Mouse (Mus musculus): ENCODE results near the gene Fezf1. TPM values are rescaled to one million over a fixed set of nuclear protein-coding genes. Genes with fewer than 3 reads are reported as not detected.

The Fezf1 gene
- total RNA-seq, 1 experiment, result not detected

- TF ChIP-seq MAFK (IDR thresholded peaks at IDR 0.05; ENCODE audit: insufficient read depth, low read depth, low read length) (no peak), HCFC1 (IDR thresholded peaks at IDR 0.05; ENCODE audit: borderline replicate concordance, insufficient read depth, low read length) (no peak), CHD2 (IDR thresholded peaks at IDR 0.05; ENCODE audit: low read depth, low read length) (no peak), ZNF384 (IDR thresholded peaks at IDR 0.05; ENCODE audit: low read depth, low read length) (no peak), ZC3H11A (IDR thresholded peaks at IDR 0.05; ENCODE audit: borderline replicate concordance, low read depth, low read length) (no peak)
- Histone ChIP-seq H3K9ac (ENCODE audit: insufficient read depth, low read depth, low read length, poor library complexity, severe bottlenecking) (no peak overlapping the region), H3K4me1 (ENCODE audit: control insufficient read depth in 2 of 2, insufficient read depth in 2 of 2, low read length in 2 of 2, poor library complexity in 1 of 2) (no peaks in the 10 kb centered on the region; a peak in 1 of 4 replicates), H3K27ac (ENCODE audit: insufficient read depth, low read depth, low read length, poor library complexity, severe bottlenecking) (no peak overlapping the region), H3K36me3 (ENCODE audit: control insufficient read depth, insufficient read depth, low read length, poor library complexity, severe bottlenecking) (no peaks in the 10 kb centered on the region), H3K4me3 (ENCODE audit: insufficient read depth in 1 of 2, low read depth in 1 of 2, low read length in 2 of 2, poor library complexity in 1 of 2, severe bottlenecking in 1 of 2) (no peak overlapping the region), H3K9me3 (ENCODE audit: control insufficient read depth, insufficient read depth, low read depth, low read length) (no peaks in the 10 kb centered on the region)
- in situ Hi-C loops (cut with MboI; ENCODE audit: low sequenced_read_pairs in 2 of 2, unreplicated experiment in 2 of 2), result no loop called here
- DNase-seq (ENCODE audit: low read depth, low spot score), result no peak
Measured at GRCm38 (mm10) chr6:23243821-23244760, 4.1 kb downstream of the Fezf1 start.

DNA sequence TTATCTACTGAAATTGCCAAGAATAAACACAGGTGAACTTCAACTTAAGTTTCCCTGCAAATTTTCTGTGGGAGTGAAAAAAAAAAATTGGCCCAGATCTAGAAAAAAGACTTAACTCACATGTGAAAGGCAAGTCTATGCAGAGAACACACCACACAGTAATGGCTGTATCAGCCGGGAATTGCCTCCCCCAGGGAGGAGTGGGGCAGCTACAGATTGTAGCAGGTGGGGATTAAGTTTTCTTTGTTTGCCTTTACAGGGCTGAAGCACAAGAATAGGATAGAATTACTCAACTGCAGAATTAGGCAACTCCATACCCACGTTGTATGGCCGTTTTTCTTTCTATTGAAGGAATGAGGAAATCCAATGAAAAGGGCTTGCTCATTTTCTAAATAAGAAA lies 36.7 kb downstream of the Fezf1 start:
- H3K27ac ChIP-seq (ENCODE audit: insufficient read depth, low read depth, low read length, poor library complexity, severe bottlenecking), result no peak overlapping the region
- no peaks in the 10 kb centered on the region for H3K36me3 ChIP-seq (ENCODE audit: control insufficient read depth, insufficient read depth, low read length, poor library complexity, severe bottlenecking)
- H3K4me3 ChIP-seq (ENCODE audit: insufficient read depth in 1 of 2, low read depth in 1 of 2, low read length in 2 of 2, poor library complexity in 1 of 2, severe bottlenecking in 1 of 2), result no peak overlapping the region
- TF ChIP-seq CHD2 (IDR thresholded peaks at IDR 0.05; ENCODE audit: low read depth, low read length), result no peak
- no peak for TF ChIP-seq MAFK (IDR thresholded peaks at IDR 0.05; ENCODE audit: insufficient read depth, low read depth, low read length)
- no peak for TF ChIP-seq ZNF384 (IDR thresholded peaks at IDR 0.05; ENCODE audit: low read depth, low read length)
- TF ChIP-seq HCFC1 (IDR thresholded peaks at IDR 0.05; ENCODE audit: borderline replicate concordance, insufficient read depth, low read length), result no peak
- TF ChIP-seq ZC3H11A (IDR thresholded peaks at IDR 0.05; ENCODE audit: borderline replicate concordance, low read depth, low read length), result no peak
- no peak for DNase-seq (ENCODE audit: low read depth, low spot score)
- in situ Hi-C loops (cut with MboI; ENCODE audit: low sequenced_read_pairs in 2 of 2, unreplicated experiment in 2 of 2), result no loop called here
- H3K9me3 ChIP-seq (ENCODE audit: control insufficient read depth, insufficient read depth, low read depth, low read length), result no peaks in the 10 kb centered on the region
- no peak overlapping the region for H3K9ac ChIP-seq (ENCODE audit: insufficient read depth, low read depth, low read length, poor library complexity, severe bottlenecking)
- H3K4me1 ChIP-seq (ENCODE audit: control insufficient read depth in 2 of 2, insufficient read depth in 2 of 2, low read length in 2 of 2, poor library complexity in 1 of 2), result no peaks in the 10 kb centered on the region

DNA sequence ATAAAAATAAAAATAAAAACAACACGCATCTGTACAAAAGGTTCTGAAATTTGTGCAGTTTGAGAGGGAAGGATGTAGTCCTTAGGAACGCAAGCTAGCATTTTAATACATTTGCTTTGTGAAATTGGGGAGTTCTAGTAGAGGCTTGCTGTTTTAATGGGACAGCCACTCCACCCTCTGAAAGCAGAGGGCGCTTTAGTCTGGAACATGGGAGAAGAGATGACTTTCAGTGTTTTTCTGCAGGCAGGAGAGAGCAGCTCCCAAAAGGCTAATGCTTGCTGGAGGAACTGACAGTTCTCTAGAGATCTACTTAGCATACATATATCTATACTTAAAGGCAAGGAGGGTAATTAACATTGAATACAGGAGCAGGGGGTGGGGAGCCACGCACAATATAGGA lies 40.4 kb downstream of the Fezf1 start:
- in situ Hi-C loops (cut with MboI; ENCODE audit: low sequenced_read_pairs in 2 of 2, unreplicated experiment in 2 of 2), result no loop called here
- TF ChIP-seq ZC3H11A (IDR thresholded peaks at IDR 0.05; ENCODE audit: borderline replicate concordance, low read depth, low read length), result no peak
- no peak for TF ChIP-seq HCFC1 (IDR thresholded peaks at IDR 0.05; ENCODE audit: borderline replicate concordance, insufficient read depth, low read length)
- TF ChIP-seq ZNF384 (IDR thresholded peaks at IDR 0.05; ENCODE audit: low read depth, low read length), result no peak
- TF ChIP-seq CHD2 (IDR thresholded peaks at IDR 0.05; ENCODE audit: low read depth, low read length), result no peak
- no peak for TF ChIP-seq MAFK (IDR thresholded peaks at IDR 0.05; ENCODE audit: insufficient read depth, low read depth, low read length)
- Histone ChIP-seq H3K9me3 (ENCODE audit: control insufficient read depth, insufficient read depth, low read depth, low read length) (no peaks in the 10 kb centered on the region), H3K9ac (ENCODE audit: insufficient read depth, low read depth, low read length, poor library complexity, severe bottlenecking) (no peak overlapping the region), H3K27ac (ENCODE audit: insufficient read depth, low read depth, low read length, poor library complexity, severe bottlenecking) (no peak overlapping the region), H3K4me3 (ENCODE audit: insufficient read depth in 1 of 2, low read depth in 1 of 2, low read length in 2 of 2, poor library complexity in 1 of 2, severe bottlenecking in 1 of 2) (no peak overlapping the region), H3K4me1 (ENCODE audit: control insufficient read depth in 2 of 2, insufficient read depth in 2 of 2, low read length in 2 of 2, poor library complexity in 1 of 2) (no peaks in the 10 kb centered on the region), H3K36me3 (ENCODE audit: control insufficient read depth, insufficient read depth, low read length, poor library complexity, severe bottlenecking) (no peaks in the 10 kb centered on the region)
- DNase-seq (ENCODE audit: low read depth, low spot score), result peak; percentile 6

DNA sequence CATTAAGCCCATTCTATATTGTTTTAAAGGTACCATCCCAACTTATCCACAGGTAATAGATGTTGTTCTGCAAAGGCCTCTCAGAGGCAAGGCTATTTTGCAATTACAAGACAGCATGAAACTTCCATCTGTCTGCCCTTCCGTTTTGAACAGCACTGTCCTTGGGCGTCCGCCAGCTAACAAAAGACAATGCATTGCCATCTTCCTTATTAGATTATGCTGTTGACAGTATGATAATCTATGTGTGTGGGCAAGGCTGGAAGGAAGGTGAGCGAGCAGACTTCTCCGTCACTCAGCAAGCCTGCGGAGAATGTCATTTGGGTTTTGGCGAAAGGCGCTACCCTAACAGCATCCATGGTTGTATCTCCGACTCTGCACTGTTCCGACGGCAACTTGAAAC lies 45.5 kb downstream of the Fezf1 start:
- Histone ChIP-seq H3K9me3 (ENCODE audit: control insufficient read depth, insufficient read depth, low read depth, low read length) (no peaks in the 10 kb centered on the region), H3K4me1 (ENCODE audit: control insufficient read depth in 2 of 2, insufficient read depth in 2 of 2, low read length in 2 of 2, poor library complexity in 1 of 2) (no peaks in the 10 kb centered on the region), H3K36me3 (ENCODE audit: control insufficient read depth, insufficient read depth, low read length, poor library complexity, severe bottlenecking) (no peaks in the 10 kb centered on the region), H3K9ac (ENCODE audit: insufficient read depth, low read depth, low read length, poor library complexity, severe bottlenecking) (no peak overlapping the region), H3K4me3 (ENCODE audit: insufficient read depth in 1 of 2, low read depth in 1 of 2, low read length in 2 of 2, poor library complexity in 1 of 2, severe bottlenecking in 1 of 2) (no peak overlapping the region), H3K27ac (ENCODE audit: insufficient read depth, low read depth, low read length, poor library complexity, severe bottlenecking) (no peak overlapping the region)
- TF ChIP-seq HCFC1 (IDR thresholded peaks at IDR 0.05; ENCODE audit: borderline replicate concordance, insufficient read depth, low read length) (no peak), CHD2 (IDR thresholded peaks at IDR 0.05; ENCODE audit: low read depth, low read length) (no peak), MAFK (IDR thresholded peaks at IDR 0.05; ENCODE audit: insufficient read depth, low read depth, low read length) (no peak), ZC3H11A (IDR thresholded peaks at IDR 0.05; ENCODE audit: borderline replicate concordance, low read depth, low read length) (no peak), ZNF384 (IDR thresholded peaks at IDR 0.05; ENCODE audit: low read depth, low read length) (no peak)
- in situ Hi-C loops (cut with MboI; ENCODE audit: low sequenced_read_pairs in 2 of 2, unreplicated experiment in 2 of 2), result no loop called here
- DNase-seq (ENCODE audit: low read depth, low spot score), result no peak

Other genes with a start within 250 kb of the Fezf1 start
- gene Aass, start 115.4 kb downstream of the Fezf1 start, total RNA-seq (2012; rRNA removed), result 4.4 and 9.5 TPM in 2 replicates